Mouse (Mus musculus): ENCODE measurements around the gene Nfil3.

DNA sequence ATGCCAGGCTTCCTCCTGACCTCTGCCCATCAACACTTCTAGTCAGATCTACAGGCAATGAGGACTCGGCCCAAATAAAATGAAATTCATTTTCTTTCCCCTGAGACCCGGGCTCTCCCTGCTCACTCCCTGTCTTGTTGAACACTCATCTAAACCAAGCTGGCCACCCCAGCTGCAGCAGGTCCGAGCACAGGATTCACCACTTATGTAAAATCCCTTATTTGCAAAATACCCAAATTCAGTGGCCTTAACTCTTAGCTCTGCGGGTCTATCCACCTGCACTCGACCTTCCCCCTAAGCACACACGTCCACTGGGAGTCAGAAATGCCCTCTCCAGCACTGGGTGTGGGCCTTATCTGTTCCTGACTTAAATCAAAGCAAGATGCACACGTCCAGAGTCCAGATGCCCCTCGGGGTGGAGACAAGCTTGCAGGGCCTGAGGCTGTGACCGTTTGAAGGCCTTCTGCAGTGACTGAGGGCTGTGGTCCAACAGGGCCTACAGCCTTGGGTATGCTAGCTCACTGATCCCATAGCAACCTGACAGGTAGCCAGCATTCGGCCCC, 61.0 kb downstream of the Nfil3 start:
- no peak for TF ChIP-seq CTCF (IDR thresholded peaks at IDR 0.05; ENCODE audit: borderline replicate concordance, extremely low read depth, insufficient read depth, insufficient read length)
- TF ChIP-seq POLR2A (IDR thresholded peaks at IDR 0.05; ENCODE audit: borderline replicate concordance, extremely low read depth, insufficient read depth, insufficient read length, poor library complexity, severe bottlenecking): no peak
